Mouse (Mus musculus) liver, embryonic 15.5 days (tissue): ENCODE measurements around the gene Lenep. TPM values are rescaled to one million over a fixed set of nuclear protein-coding genes. Genes with fewer than 3 reads are reported as not detected.

Source experiments
- ATAC-seq: fragments of 200-750 bp; cut with Nextera tagmentation; 2 replicates; pipeline ENCODE4 v1.8.0; 2017; ENCODE audit warnings: moderate number of reproducible peaks, mild to moderate bottlenecking, moderate library complexity; ENCODE audit not compliant: insufficient read depth
- H3K27ac ChIP-seq: fragments of 300-500 bp; sonication (generic); replicated peaks from 2 replicates; pipeline ENCODE4 v1.5.1; 2015; ENCODE audit warnings: mild to moderate bottlenecking, inconsistent platforms
- H3K27me3 ChIP-seq: fragments of 300-500 bp; sonication (generic); 2 replicates; pipeline ENCODE4 v1.6.1; 2015; ENCODE audit warnings: mild to moderate bottlenecking, inconsistent platforms
- H3K36me3 ChIP-seq: fragments of 300-500 bp; sonication (generic); replicated peaks from 2 replicates; pipeline ENCODE4 v1.6.1; 2015; ENCODE audit warnings: moderate library complexity, mild to moderate bottlenecking, inconsistent platforms
- H3K4me1 ChIP-seq: fragments of 300-500 bp; sonication (generic); replicated peaks from 2 replicates; pipeline ENCODE4 v1.6.1; 2015; ENCODE audit warnings: inconsistent platforms
- H3K4me2 ChIP-seq: fragments of 300-500 bp; sonication (generic); 2 replicates; pipeline ENCODE4 v1.6.1; 2015; ENCODE audit warnings: moderate library complexity, mild to moderate bottlenecking, inconsistent platforms
- H3K4me3 ChIP-seq: fragments of 300-500 bp; sonication (generic); replicated peaks from 2 replicates; pipeline ENCODE4 v1.5.1; 2015; ENCODE audit warnings: mild to moderate bottlenecking, inconsistent platforms
- H3K9ac ChIP-seq: fragments of 300-500 bp; sonication (generic); 2 replicates; pipeline ENCODE4 v1.6.1; 2015; ENCODE audit warnings: moderate library complexity, mild to moderate bottlenecking, inconsistent platforms
- H3K9me3 ChIP-seq: fragments of 300-500 bp; sonication (generic); replicated peaks from 2 replicates; pipeline ENCODE4 v1.6.1; 2016; ENCODE audit warnings: inconsistent platforms
- WGBS: fragments of 180-500 bp; shearing (Covaris S2); methylation state at CpG from one replicate; pipeline ENCODE4 v1.1.7; 2015; ENCODE audit warnings: mixed read lengths; ENCODE audit not compliant: insufficient replicate concordance; 5-methylcytosine and 5-hydroxymethylcytosine counted together
- polyA plus RNA-seq: library from polyadenylated mRNA; unstranded; fragments of >200 nt; fragmentation: Nextera tagmentation; extraction: Ambion mirVana; gene quantifications from 2 replicates; pipeline ENCODE4 v1.2.1, GENCODE M21; 2015

Lenep gene
- polyA plus RNA-seq, 1 experiment from 2014 or later = not detected

- WGBS = 58% methylated on average over 20 of the region's 20 CpGs
- no peak overlapping the region for H3K4me3 ChIP-seq
- no peak for ATAC-seq
- H3K9me3 ChIP-seq = no peaks in the 10 kb centered on the region
- H3K36me3 ChIP-seq = no peaks in the 10 kb centered on the region
- no peak overlapping the region for H3K9ac ChIP-seq
- no peak overlapping the region for H3K27ac ChIP-seq
- H3K27me3 ChIP-seq = peaks cover 5% of the 10 kb centered on the region
- no peaks in the 10 kb centered on the region for H3K4me1 ChIP-seq
- no peak overlapping the region for H3K4me2 ChIP-seq
Measured at GRCm38 (mm10) chr3:89365486-89366414, 36.8 kb downstream of the Lenep start.

GRCm38 (mm10) chr3:89365153-89365485, 37.5 kb downstream of the Lenep start, which contains the start of gene Dcst1:
Dcst1 (minus strand) TSS chr3:89365253.
- H3K27ac ChIP-seq = no peak within 1 kb of the TSS
- no peak for ATAC-seq
- H3K4me3 ChIP-seq = no peak within 1 kb of the TSS
- H3K27me3 ChIP-seq = peaks cover 5% of the 10 kb centered on the region
- no peaks in the 10 kb centered on the region for H3K36me3 ChIP-seq
- no peak within 1 kb of the TSS for H3K4me2 ChIP-seq
- H3K9me3 ChIP-seq = no peaks in the 10 kb centered on the region
- 77% methylated on average over 11 of the region's 11 CpGs for WGBS
- no peak within 1 kb of the TSS for H3K9ac ChIP-seq
- H3K4me1 ChIP-seq = no peaks in the 10 kb centered on the region

GRCm38 (mm10) chr3:89364631-89365030, 38.0 kb downstream of the Lenep start:
- Histone ChIP-seq H3K27ac (no peak overlapping the region), H3K9ac (no peak overlapping the region), H3K4me2 (no peak overlapping the region), H3K4me3 (no peak overlapping the region), H3K9me3 (no peaks in the 10 kb centered on the region), H3K4me1 (no peaks in the 10 kb centered on the region), H3K36me3 (no peaks in the 10 kb centered on the region), H3K27me3 (peaks cover 5% of the 10 kb centered on the region)
- 67% methylated on average over 8 of the region's 8 CpGs for WGBS
- ATAC-seq = no peak

GRCm38 (mm10) chr3:89361675-89362074, 40.9 kb downstream of the Lenep start, which contains the start of gene Dcst2:
Dcst2 (plus strand) TSS chr3:89361975.
- Histone ChIP-seq H3K9me3 (no peaks in the 10 kb centered on the region), H3K4me1 (no peaks in the 10 kb centered on the region), H3K27me3 (peaks cover 2% of the 10 kb centered on the region), H3K9ac (no peak within 1 kb of the TSS), H3K36me3 (no peaks in the 10 kb centered on the region), H3K27ac (no peak within 1 kb of the TSS), H3K4me3 (no peak within 1 kb of the TSS), H3K4me2 (no peak within 1 kb of the TSS)
- 69% methylated on average over 7 of the region's 7 CpGs for WGBS
- ATAC-seq = no peak

- H3K36me3 ChIP-seq = no peaks in the 10 kb centered on the region
- H3K9ac ChIP-seq = no peak overlapping the region
- H3K4me1 ChIP-seq = no peaks in the 10 kb centered on the region
- no peak for ATAC-seq
- no peaks in the 10 kb centered on the region for H3K9me3 ChIP-seq
- H3K27me3 ChIP-seq = peaks cover 6% of the 10 kb centered on the region
- H3K4me3 ChIP-seq = no peak overlapping the region
- 22% methylated on average over 3 of the region's 3 CpGs for WGBS
- no peak overlapping the region for H3K4me2 ChIP-seq
- H3K27ac ChIP-seq = no peak overlapping the region
Measured at GRCm38 (mm10) chr3:89360237-89360636, 42.4 kb downstream of the Lenep start.

- H3K36me3 ChIP-seq = no peaks in the 10 kb centered on the region
- no peak overlapping the region for H3K4me2 ChIP-seq
- H3K9me3 ChIP-seq = no peaks in the 10 kb centered on the region
- peaks cover 6% of the 10 kb centered on the region for H3K27me3 ChIP-seq
- WGBS = 51% methylated on average over 6 of the region's 6 CpGs
- no peaks in the 10 kb centered on the region; the same call in 1 of the 2 replicates for H3K4me1 ChIP-seq
- H3K4me3 ChIP-seq = no peak overlapping the region
- ATAC-seq = no peak
- no peak overlapping the region for H3K27ac ChIP-seq
- no peak overlapping the region for H3K9ac ChIP-seq
Measured at GRCm38 (mm10) chr3:89359630-89360029, 43.0 kb downstream of the Lenep start.

GRCm38 (mm10) chr3:89356029-89356428, 46.6 kb downstream of the Lenep start:
- ATAC-seq = no peak
- Histone ChIP-seq H3K4me3 (no peak overlapping the region), H3K36me3 (no peaks in the 10 kb centered on the region), H3K4me1 (peaks cover 5% of the 10 kb centered on the region; the same call in 1 of the 2 replicates), H3K27me3 (peaks cover 36% of the 10 kb centered on the region), H3K4me2 (no peak overlapping the region), H3K9me3 (no peaks in the 10 kb centered on the region), H3K9ac (no peak overlapping the region), H3K27ac (no peak overlapping the region)
- WGBS = 57% methylated on average over 9 of the region's 9 CpGs

- 52% methylated on average over 6 of the region's 6 CpGs for WGBS
- Histone ChIP-seq H3K27ac (no peak overlapping the region), H3K36me3 (no peaks in the 10 kb centered on the region), H3K9ac (no peak overlapping the region), H3K9me3 (no peaks in the 10 kb centered on the region), H3K4me1 (peaks cover 5% of the 10 kb centered on the region; the same call in 1 of the 2 replicates), H3K4me3 (no peak overlapping the region), H3K27me3 (peaks cover 40% of the 10 kb centered on the region), H3K4me2 (no peak overlapping the region)
- no peak for ATAC-seq
Measured at GRCm38 (mm10) chr3:89355512-89355902, 47.1 kb downstream of the Lenep start.

GRCm38 (mm10) chr3:89354816-89355511, 47.6 kb downstream of the Lenep start:
- H3K27me3 ChIP-seq = peaks cover 46% of the 10 kb centered on the region
- no peaks in the 10 kb centered on the region for H3K36me3 ChIP-seq
- 14% methylated on average over 5 of the region's 5 CpGs for WGBS
- H3K9ac ChIP-seq = no peak overlapping the region
- H3K9me3 ChIP-seq = no peaks in the 10 kb centered on the region
- no peak overlapping the region for H3K4me2 ChIP-seq
- H3K4me1 ChIP-seq = peaks cover 11% of the 10 kb centered on the region
- H3K4me3 ChIP-seq = no peak overlapping the region
- H3K27ac ChIP-seq = no peak overlapping the region
- ATAC-seq = no peak

GRCm38 (mm10) chr3:89351271-89351670, 51.3 kb downstream of the Lenep start:
- Histone ChIP-seq H3K27me3 (peaks cover 80% of the 10 kb centered on the region), H3K36me3 (no peaks in the 10 kb centered on the region), H3K4me2 (no peak overlapping the region), H3K9ac (no peak overlapping the region), H3K4me1 (peaks cover 26% of the 10 kb centered on the region), H3K4me3 (no peak overlapping the region), H3K27ac (no peak overlapping the region), H3K9me3 (no peaks in the 10 kb centered on the region)
- 60% methylated on average over 5 of the region's 5 CpGs for WGBS
- ATAC-seq = no peak
